Mouse (Mus musculus) left cerebral cortex, adult 6 months (tissue): Measurements from ENCODE around the gene Dhrs7. TPM values are rescaled to one million over a fixed set of nuclear protein-coding genes. Genes with fewer than 3 reads are reported as not detected.

ENCODE experiments used
- long read RNA-seq, 2 experiments: library from polyadenylated mRNA; unstranded; transcript quantifications; one replicate each; pipeline ENCODE4 v2.0.0; 2019 to 2020
- polyA plus RNA-seq: library from polyadenylated mRNA; unstranded; fragments of <200 nt; fragmentation: Nextera tagmentation; gene quantifications from 2 replicates; pipeline ENCODE4 v1.2.3, GENCODE M21; 2021

Dhrs7 gene
- 81.6 and 84.4 TPM in 2 replicates for polyA plus RNA-seq
- long read RNA-seq, experiment 1, transcript Dhrs7-201 (7 exons, 1,385 nt) = major isoform, 133 of 143 reads
- long read RNA-seq, experiment 1, partial matches to known transcripts = 1 of 143 reads
- long read RNA-seq, experiment 1, other reads (novel, unspliced or antisense) = 4 of 143 reads
- long read RNA-seq, experiment 2, transcript Dhrs7-201 (7 exons, 1,385 nt) = major isoform, 77 of 99 reads
- long read RNA-seq, experiment 2, partial matches to known transcripts = 16 of 99 reads
- long read RNA-seq, experiment 2, other reads (novel, unspliced or antisense) = 3 of 99 reads

DNA sequence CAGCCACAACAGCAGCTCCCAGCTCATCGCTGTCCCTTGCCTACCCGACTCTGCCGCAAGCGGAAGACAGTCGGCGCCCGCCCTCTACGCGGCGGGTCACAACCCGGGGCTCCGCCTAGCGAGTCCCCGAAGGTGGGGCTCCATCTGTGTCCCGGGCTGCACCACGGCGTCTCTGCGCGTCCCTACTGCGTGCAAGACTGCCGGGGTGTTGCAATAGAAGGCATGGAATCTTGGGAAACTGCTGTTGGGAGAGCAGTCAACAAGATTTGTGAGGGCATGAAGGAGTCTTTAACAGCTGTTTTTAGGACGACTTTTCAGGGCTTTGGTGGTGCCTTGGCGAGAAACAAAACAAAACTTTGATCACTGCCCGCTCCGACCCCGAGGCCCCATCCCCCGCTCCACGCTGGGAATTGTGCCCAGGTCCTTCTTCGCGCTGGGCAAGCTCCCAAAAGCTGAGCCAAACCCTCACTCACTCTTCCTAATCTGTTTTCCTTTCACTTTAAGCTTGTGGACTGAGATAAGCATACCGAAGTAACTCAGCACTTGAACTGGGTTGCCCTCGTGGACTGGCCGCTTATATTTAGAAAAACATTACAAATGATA lies at the start of gene Dhrs7:
Dhrs7 (minus strand) TSS at position 175 of the 603 bp plus-strand sequence.

GRCm38 (mm10) chr12:72649611-72650330 lies 14.9 kb downstream of the Dhrs7 start, which contains the start of gene Gm4756:
Gene Gm4756, minus strand, starts transcription at chr12:72649661.

Other genes starting within 250 kb of the Dhrs7 start
- 0.96 and 1.4 TPM in 2 replicates for gene Lrrc9, start 223.0 kb downstream of the Dhrs7 start, polyA plus RNA-seq
- gene Pcnx4, start 128.5 kb downstream of the Dhrs7 start, polyA plus RNA-seq = 10.7 and 13.9 TPM in 2 replicates
- gene Gm4756, start 15.2 kb downstream of the Dhrs7 start, polyA plus RNA-seq = not detected in 2 replicates
- 24.8 and 37.0 TPM in 2 replicates for gene Ppm1a, start 92.5 kb upstream of the Dhrs7 start, polyA plus RNA-seq